Mouse (Mus musculus) MEL (cell line): ENCODE data around the gene Fbln5. TPM values are rescaled to one million over a fixed set of nuclear protein-coding genes. Genes with fewer than 3 reads are reported as not detected.

Source experiments
- DNase-seq: peaks from one replicate; pipeline ENCODE4 v3.0.0; 2011; ENCODE audit warnings: low read depth, low spot score
- H3K27ac ChIP-seq: 2 replicates; pipeline ENCODE4 v1.5.1; 2012; ENCODE audit warnings: low read depth, mild to moderate bottlenecking, control low read depth, low read length, moderate library complexity; ENCODE audit not compliant: control insufficient read depth
- H3K27me3 ChIP-seq, 2 experiments: fragments of 150-350 bp in 1 of 2; sonication (generic) in 1 of 2; 2 replicates each; pipeline ENCODE4 v1.6.1; 2012; ENCODE audit warnings: low read length in 2 of 2, mild to moderate bottlenecking in 2 of 2, improper control_type of control experiment in 1 of 2, moderate library complexity in 1 of 2; ENCODE audit not compliant: insufficient read depth in 2 of 2, control insufficient read depth in 1 of 2
- H3K36me3 ChIP-seq, 2 experiments: 2 replicates each; pipeline ENCODE4 v1.6.1; 2012 to 2014; ENCODE audit warnings: low read length in 2 of 2, improper control_type of control experiment in 1 of 2, inconsistent platforms in 1 of 2, mild to moderate bottlenecking in 1 of 2; ENCODE audit not compliant: insufficient read depth in 2 of 2, control insufficient read depth in 1 of 2
- H3K4me1 ChIP-seq, 2 experiments: fragments of 150-350 bp in 1 of 2; sonication (generic) in 1 of 2; 2 replicates each; pipeline ENCODE4 v1.6.1; 2012; ENCODE audit warnings: low read length in 2 of 2, improper control_type of control experiment in 1 of 2, mild to moderate bottlenecking in 1 of 2; ENCODE audit not compliant: insufficient read depth in 2 of 2, control insufficient read depth in 1 of 2
- H3K4me3 ChIP-seq, 2 experiments: fragments of 150-350 bp in 1 of 2; sonication (generic) in 1 of 2; 2 replicates each; pipeline ENCODE4 v1.5.1; 2012; ENCODE audit warnings: low read depth in 2 of 2, low read length in 2 of 2, mild to moderate bottlenecking in 2 of 2, moderate library complexity in 2 of 2, control low read depth in 1 of 2, improper control_type of control experiment in 1 of 2; ENCODE audit not compliant: control insufficient read depth in 1 of 2, insufficient read depth in 1 of 2
- H3K79me2 ChIP-seq: 2 replicates; pipeline ENCODE4 v1.6.1; 2012; ENCODE audit warnings: mild to moderate bottlenecking, low read length, moderate library complexity; ENCODE audit not compliant: control insufficient read depth, poor library complexity, insufficient read depth
- H3K9ac ChIP-seq: 2 replicates; pipeline ENCODE4 v1.6.1; 2012; ENCODE audit warnings: low read depth, mild to moderate bottlenecking, control low read depth, low read length, moderate library complexity; ENCODE audit not compliant: control insufficient read depth, poor library complexity, severe bottlenecking
- H3K9me3 ChIP-seq: fragments of 150-350 bp; sonication (generic); replicated peaks from 2 replicates; pipeline ENCODE4 v1.6.1; 2012; ENCODE audit warnings: mild to moderate bottlenecking, low read length, improper control_type of control experiment, moderate library complexity; ENCODE audit not compliant: insufficient read depth
- CHD1 ChIP-seq: IDR thresholded peaks from 2 replicates; pipeline ENCODE4 v1.6.1; 2012; ENCODE audit warnings: low read depth, mild to moderate bottlenecking, inconsistent platforms, low read length, improper control_type of control experiment
- ELF1 ChIP-seq: IDR thresholded peaks from 2 replicates; pipeline ENCODE4 v1.6.1; 2014; ENCODE audit warnings: low read depth, mild to moderate bottlenecking, inconsistent platforms, low read length, improper control_type of control experiment, moderate library complexity
- GABPA ChIP-seq: IDR thresholded peaks from 2 replicates; pipeline ENCODE4 v1.6.1; 2012; ENCODE audit warnings: low read depth, mild to moderate bottlenecking, inconsistent platforms, low read length, improper control_type of control experiment, moderate library complexity
- GATA1 ChIP-seq: IDR thresholded peaks from 2 replicates; pipeline ENCODE4 v1.6.1; 2011; ENCODE audit warnings: low read depth, low read length, improper control_type of control experiment
- JUND ChIP-seq: IDR thresholded peaks from 2 replicates; pipeline ENCODE4 v1.6.1; 2011; ENCODE audit warnings: low read depth, mild to moderate bottlenecking, improper control_type of control experiment, low read length
- MAFK ChIP-seq: IDR thresholded peaks from 2 replicates; pipeline ENCODE4 v1.6.1; 2011; ENCODE audit warnings: low read depth, mild to moderate bottlenecking, low read length, improper control_type of control experiment, borderline replicate concordance
- MAX ChIP-seq: IDR thresholded peaks from 2 replicates; pipeline ENCODE4 v1.6.1; 2011; ENCODE audit warnings: low read length, improper control_type of control experiment
- MAZ ChIP-seq: IDR thresholded peaks from 2 replicates; pipeline ENCODE4 v1.6.1; 2012; ENCODE audit warnings: low read depth, mild to moderate bottlenecking, inconsistent platforms, low read length, improper control_type of control experiment
- MEF2A ChIP-seq: IDR thresholded peaks from 2 replicates; pipeline ENCODE4 v1.6.1; 2014; ENCODE audit warnings: low read depth, mild to moderate bottlenecking, inconsistent platforms, low read length, improper control_type of control experiment; ENCODE audit not compliant: poor library complexity, insufficient replicate concordance, severe bottlenecking; ENCODE audit errors: extremely low read depth
- MYB ChIP-seq: IDR thresholded peaks from 2 replicates; pipeline ENCODE4 v1.6.1; 2011; ENCODE audit warnings: mild to moderate bottlenecking, low read depth, low read length, improper control_type of control experiment
- NELFE ChIP-seq: IDR thresholded peaks from 2 replicates; pipeline ENCODE4 v1.6.1; 2011; ENCODE audit warnings: low read depth, low read length, improper control_type of control experiment
- NRF1 ChIP-seq: IDR thresholded peaks from 2 replicates; pipeline ENCODE4 v1.6.1; 2014; ENCODE audit warnings: low read depth, mild to moderate bottlenecking, inconsistent platforms, low read length, improper control_type of control experiment, moderate library complexity; ENCODE audit not compliant: poor library complexity, insufficient read depth, severe bottlenecking
- POLR2AphosphoS2 ChIP-seq: IDR thresholded peaks from 2 replicates; pipeline ENCODE4 v1.6.1; 2011; ENCODE audit warnings: low read length, improper control_type of control experiment
- RAD21 ChIP-seq: IDR thresholded peaks from 2 replicates; pipeline ENCODE4 v1.6.1; 2011; ENCODE audit warnings: mild to moderate bottlenecking, low read depth, low read length, improper control_type of control experiment
- SMC3 ChIP-seq: IDR thresholded peaks from 2 replicates; pipeline ENCODE4 v1.6.1; 2011; ENCODE audit warnings: low read depth, low read length, improper control_type of control experiment
- TAL1 ChIP-seq: IDR thresholded peaks from 2 replicates; pipeline ENCODE4 v1.6.1; 2012; ENCODE audit warnings: mild to moderate bottlenecking, inconsistent platforms, low read length, moderate library complexity, mixed read lengths
- TBP ChIP-seq: IDR thresholded peaks from 2 replicates; pipeline ENCODE4 v1.8.0; 2011; ENCODE audit warnings: low read depth, low read length, improper control_type of control experiment
- UBTF ChIP-seq: IDR thresholded peaks from 2 replicates; pipeline ENCODE4 v1.6.1; 2012; ENCODE audit warnings: low read depth, mild to moderate bottlenecking, inconsistent platforms, low read length, improper control_type of control experiment, moderate library complexity, borderline replicate concordance; ENCODE audit not compliant: insufficient read depth
- USF2 ChIP-seq, 2 experiments: IDR thresholded peaks; 2 replicates each; pipeline ENCODE4 v1.6.1; 2011 to 2012; ENCODE audit warnings: improper control_type of control experiment in 2 of 2, low read length in 2 of 2, borderline replicate concordance in 1 of 2, inconsistent platforms in 1 of 2, low read depth in 1 of 2, mild to moderate bottlenecking in 1 of 2; ENCODE audit not compliant: insufficient read depth in 1 of 2
- ZC3H11A ChIP-seq: IDR thresholded peaks from 2 replicates; pipeline ENCODE4 v1.6.1; 2012; ENCODE audit warnings: low read depth, mild to moderate bottlenecking, inconsistent platforms, low read length, improper control_type of control experiment
- ZMIZ1 ChIP-seq: IDR thresholded peaks from 2 replicates; pipeline ENCODE4 v1.6.1; 2012; ENCODE audit warnings: low read depth, mild to moderate bottlenecking, inconsistent platforms, low read length, improper control_type of control experiment, moderate library complexity
- polyA plus RNA-seq, 2 experiments: library from polyadenylated mRNA; stranded (reverse) in 1 of 2; unstranded in 1 of 2; fragments of >175 nt in 1 of 2; fragments of >200 nt in 1 of 2; gene quantifications; 2 replicates each; pipeline versions ENCODE4 v1.2.1 to v1.2.4; 2012; ENCODE audit warnings: low replicate concordance in 2 of 2, low read depth in 1 of 2; ENCODE audit not compliant: insufficient read length in 2 of 2, insufficient read depth in 1 of 2, missing spikeins in 1 of 2
- total RNA-seq: library from RNA; depleted of rRNA; stranded (reverse); fragments of 300-350 nt; gene quantifications from 2 replicates; pipeline ENCODE4 v1.2.3, GENCODE M21; 2012

The Fbln5 gene
- total and polyA plus RNA-seq, 3 experiments = not detected

DNA sequence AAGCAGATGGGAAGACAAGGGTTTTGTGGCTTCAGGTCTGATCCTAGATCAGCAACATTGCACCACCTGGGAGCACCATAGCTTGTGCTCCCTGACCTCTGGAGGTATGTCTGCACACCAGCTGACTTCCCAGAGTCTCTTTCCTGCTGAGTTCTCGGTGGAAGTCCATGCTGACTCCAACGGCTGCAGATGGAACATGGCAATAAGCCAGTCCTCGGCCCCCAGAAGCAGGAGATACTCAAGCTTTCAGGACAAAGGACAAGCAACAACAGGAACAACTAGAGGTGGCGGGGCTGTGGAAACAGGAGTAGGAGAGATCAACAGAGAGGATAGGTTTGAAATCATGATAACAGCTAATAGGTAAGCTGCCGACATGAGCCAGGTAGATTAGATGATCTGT, 17.1 kb downstream of the Fbln5 start:
- H3K27me3 ChIP-seq = peaks cover 0 to 4% of the 10 kb centered on the region in 2 experiments; a peak in 2 of 4 replicates
- no peaks in the 10 kb centered on the region for H3K36me3 ChIP-seq
- H3K9me3 ChIP-seq = no peaks in the 10 kb centered on the region
- H3K27ac ChIP-seq = no peak overlapping the region
- DNase-seq = no peak
- no peaks in the 10 kb centered on the region for H3K79me2 ChIP-seq
- no peaks in the 10 kb centered on the region for H3K4me1 ChIP-seq
- no peak overlapping the region for H3K9ac ChIP-seq
- TF ChIP-seq GATA1 (no peak), POLR2AphosphoS2 (no peak), RAD21 (no peak)
- no peak overlapping the region for H3K4me3 ChIP-seq

GRCm38 (mm10) chr12:101801051-101801450, 17.8 kb downstream of the Fbln5 start:
- Histone ChIP-seq H3K36me3 (no peaks in the 10 kb centered on the region), H3K4me3 (no peak overlapping the region), H3K79me2 (no peaks in the 10 kb centered on the region), H3K27me3 (peaks cover 0 to 4% of the 10 kb centered on the region in 2 experiments; a peak in 2 of 4 replicates), H3K4me1 (no peaks in the 10 kb centered on the region), H3K9me3 (no peaks in the 10 kb centered on the region), H3K9ac (no peak overlapping the region), H3K27ac (no peak overlapping the region)
- TF ChIP-seq TAL1 (no peak), NRF1 (no peak)
- DNase-seq = no peak

DNA sequence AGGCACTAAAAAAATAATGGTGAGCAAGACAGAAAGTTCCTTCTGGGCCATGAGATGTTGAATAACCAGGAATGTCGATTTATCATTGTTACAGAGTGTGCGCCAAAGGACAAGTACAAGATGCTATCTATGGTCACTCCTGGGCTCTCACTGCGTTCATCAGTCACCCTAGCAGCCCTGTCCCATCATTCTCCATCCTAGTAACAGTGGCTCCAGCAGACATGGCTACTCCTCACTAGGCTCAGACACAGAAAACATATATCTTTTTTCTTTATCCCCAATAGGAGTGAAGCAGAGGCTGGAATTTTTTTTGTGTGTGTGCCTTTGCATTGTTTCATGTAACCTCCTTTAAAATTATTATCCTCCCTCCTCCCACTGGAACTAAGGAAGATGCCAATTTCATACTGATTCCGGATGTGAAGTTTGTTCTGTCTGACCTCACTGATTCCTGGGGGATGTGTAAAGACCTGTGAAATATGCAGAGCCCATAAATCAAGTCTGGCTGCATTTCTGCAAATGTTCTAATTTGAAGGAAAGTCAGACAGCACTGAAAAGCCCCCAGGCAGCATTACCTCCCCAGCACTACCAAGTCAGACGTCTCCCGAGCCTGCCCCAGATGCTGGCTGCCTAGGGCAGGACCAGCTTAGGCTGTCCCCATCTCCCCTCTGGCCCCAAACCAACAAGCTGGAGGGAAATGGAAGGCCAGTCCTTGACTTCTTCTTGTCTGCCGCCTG, 20.5 kb downstream of the Fbln5 start:
- no peaks in the 10 kb centered on the region for H3K4me1 ChIP-seq
- DNase-seq = no peak
- TF ChIP-seq JUND (no peak), MAFK (no peak), SMC3 (no peak), MYB (no peak), GATA1 (no peak), GABPA (no peak), USF2 (IDR thresholded peaks at IDR 0.05; ENCODE audit: borderline replicate concordance in 1 of 2, insufficient read depth in 1 of 2, low read depth in 1 of 2, low read length in 2 of 2) (no peak), ZMIZ1 (no peak), ELF1 (no peak), ZC3H11A (no peak), UBTF (no peak), CHD1 (no peak), MEF2A (no peak), MAX (no peak), MAZ (no peak), NELFE (no peak), TBP (no peak)
- TF ChIP-seq, all 39 proteins: peak for 0
- no peaks in the 10 kb centered on the region for H3K9me3 ChIP-seq
- peaks cover 0 to 6% of the 10 kb centered on the region in 2 experiments; a peak in 3 of 4 replicates for H3K27me3 ChIP-seq
- H3K27ac ChIP-seq = no peak overlapping the region
- H3K4me3 ChIP-seq = no peak overlapping the region
- no peaks in the 10 kb centered on the region for H3K79me2 ChIP-seq
- H3K36me3 ChIP-seq = no peaks in the 10 kb centered on the region
- H3K9ac ChIP-seq = no peak overlapping the region
